Mouse (Mus musculus): ENCODE results near the gene Dohh. TPM values are rescaled to one million over a fixed set of nuclear protein-coding genes. Genes with fewer than 3 reads are reported as not detected.

The Dohh gene
- polyA plus RNA-seq, 1 experiment from 2014 or later: 55.7 TPM

DNA sequence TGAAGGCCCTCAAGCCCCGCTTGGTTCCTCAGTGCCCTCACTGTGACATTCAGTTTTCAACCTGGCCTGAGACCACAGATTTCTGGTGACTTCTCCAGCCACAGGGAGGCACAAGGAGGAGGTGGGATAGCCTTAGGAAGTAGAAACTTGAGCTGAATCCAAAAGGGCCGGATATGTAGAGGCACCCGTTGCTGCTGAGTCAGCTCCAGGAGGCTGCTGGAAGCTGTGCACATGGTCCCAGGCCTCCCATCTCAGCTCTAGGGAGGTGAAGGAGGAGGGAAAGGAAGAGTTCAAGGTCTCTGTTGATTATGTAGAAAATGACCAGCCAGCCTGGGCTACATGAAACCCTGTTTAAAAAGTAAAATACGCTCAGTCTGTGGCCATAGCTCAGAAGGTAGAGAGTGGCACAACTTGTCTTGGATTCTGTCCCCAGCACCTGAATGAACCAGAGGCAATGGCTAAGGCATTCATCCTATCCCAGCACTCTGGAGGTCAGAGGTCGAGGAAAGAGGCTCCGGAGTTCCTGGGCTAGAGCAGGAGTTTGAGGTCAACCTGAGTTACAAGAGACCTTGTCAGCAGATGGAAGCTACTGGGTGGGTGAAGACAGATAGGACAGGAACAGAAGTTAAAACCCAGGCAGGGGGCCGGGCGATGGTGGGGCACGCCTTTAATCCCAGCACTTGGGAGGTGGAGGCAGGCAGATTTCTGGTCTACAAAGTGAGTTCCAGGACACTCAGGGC is 29.3 kb upstream of the Dohh start:
- no peak overlapping the region for H3K4me3 ChIP-seq (ENCODE audit: low read depth, low read length)
- no peak overlapping the region for H3K4me2 ChIP-seq (ENCODE audit: low read depth, severe bottlenecking)
- DNase-seq (ENCODE audit: low spot score) (no peak), ATAC-seq (ENCODE audit: insufficient number of reproducible peaks, low FRiP score, low TSS enrichment, low read depth) (no peak)
- H3K36me3 ChIP-seq (ENCODE audit: control insufficient read depth, insufficient read depth, low read length): no peaks in the 10 kb centered on the region; the same call in 1 of the 2 replicates
- H3K9me3 ChIP-seq (ENCODE audit: control insufficient read depth, low read length): no peaks in the 10 kb centered on the region
- H3K27me3 ChIP-seq (ENCODE audit: control insufficient read depth, insufficient read depth, low read length): no peaks in the 10 kb centered on the region
- no peak overlapping the region for H3K9ac ChIP-seq (ENCODE audit: low read length)
- 57% methylated on average over 9 of the region's 9 CpGs for WGBS
- peaks cover 13% of the 10 kb centered on the region; the same call in 1 of the 2 replicates for H3K4me1 ChIP-seq (ENCODE audit: control insufficient read depth, insufficient read depth, low read length)
- no peak overlapping the region for H3K27ac ChIP-seq (replicated peaks; ENCODE audit: low read depth, low read length)

DNA sequence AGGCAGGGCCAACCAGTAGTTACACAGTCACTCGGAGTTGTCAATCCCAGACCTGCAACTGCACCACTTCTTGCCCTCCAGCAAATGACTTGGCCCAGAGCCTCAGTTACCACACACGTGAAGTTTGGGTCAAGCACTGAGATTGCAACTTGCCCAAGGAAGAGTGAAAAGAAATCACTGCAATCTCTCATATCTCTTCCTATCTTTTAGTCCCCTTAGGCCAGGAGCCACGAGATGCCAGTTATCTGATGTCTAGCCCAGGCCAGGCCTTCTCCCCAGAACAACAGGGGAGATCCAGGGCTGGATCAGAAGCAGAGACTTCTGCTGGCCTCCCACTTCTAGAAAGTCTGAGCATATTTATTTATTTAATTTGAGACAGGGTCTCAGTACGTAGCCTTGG is 28.7 kb upstream of the Dohh start:
- no peak overlapping the region for H3K4me2 ChIP-seq (ENCODE audit: low read depth, severe bottlenecking)
- ATAC-seq (ENCODE audit: insufficient number of reproducible peaks, low FRiP score, low TSS enrichment, low read depth) (no peak), DNase-seq (ENCODE audit: low spot score) (no peak)
- H3K36me3 ChIP-seq (ENCODE audit: control insufficient read depth, insufficient read depth, low read length): peaks cover 2% of the 10 kb centered on the region; the same call in 1 of the 2 replicates
- peaks cover 13% of the 10 kb centered on the region; the same call in 1 of the 2 replicates for H3K4me1 ChIP-seq (ENCODE audit: control insufficient read depth, insufficient read depth, low read length)
- WGBS: 81% methylated on average over 4 of the region's 4 CpGs
- H3K9ac ChIP-seq (ENCODE audit: low read length): no peak overlapping the region
- H3K27ac ChIP-seq (replicated peaks; ENCODE audit: low read depth, low read length): no peak overlapping the region
- no peaks in the 10 kb centered on the region for H3K27me3 ChIP-seq (ENCODE audit: control insufficient read depth, insufficient read depth, low read length)
- no peaks in the 10 kb centered on the region for H3K9me3 ChIP-seq (ENCODE audit: control insufficient read depth, low read length)
- no peak overlapping the region for H3K4me3 ChIP-seq (ENCODE audit: low read depth, low read length)

DNA sequence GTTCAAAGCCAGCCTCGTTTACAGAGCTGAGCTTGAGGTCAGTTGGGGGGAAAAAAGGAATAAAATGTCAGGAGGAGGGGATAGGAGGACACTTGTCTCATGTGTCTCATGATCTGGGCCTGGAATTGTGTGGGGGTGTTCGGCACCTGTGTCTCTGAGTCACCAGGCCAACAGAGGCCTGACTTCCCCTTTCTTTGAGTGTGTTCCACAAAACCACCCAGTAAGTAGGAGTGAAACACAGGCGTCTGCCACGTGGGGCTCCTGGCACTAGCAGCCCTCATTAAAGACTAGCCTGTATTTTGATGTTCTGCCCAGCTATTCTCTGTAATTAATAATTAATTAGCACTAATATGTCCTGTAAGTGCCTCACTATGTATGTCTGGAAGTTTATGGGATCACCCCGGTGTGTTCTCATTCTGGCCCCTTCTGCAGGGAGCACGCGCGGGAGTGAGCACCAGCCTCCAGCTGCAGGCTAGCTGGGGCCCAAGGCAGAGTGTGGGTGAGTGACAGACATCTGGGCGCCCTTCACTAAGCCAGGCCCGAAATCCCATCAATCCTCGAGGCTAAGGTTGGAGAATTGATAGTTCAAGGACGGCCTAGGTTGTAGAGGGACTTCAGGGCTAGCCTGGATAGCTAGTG is 27.8 kb upstream of the Dohh start:
- Histone ChIP-seq H3K4me3 (ENCODE audit: low read depth, low read length) (peak overlapping the region; percentile 77; the same call in 1 of the 2 replicates), H3K4me1 (ENCODE audit: control insufficient read depth, insufficient read depth, low read length) (peaks cover 13% of the 10 kb centered on the region; the same call in 1 of the 2 replicates)
- WGBS: 48% methylated on average over 12 of the region's 12 CpGs

DNA sequence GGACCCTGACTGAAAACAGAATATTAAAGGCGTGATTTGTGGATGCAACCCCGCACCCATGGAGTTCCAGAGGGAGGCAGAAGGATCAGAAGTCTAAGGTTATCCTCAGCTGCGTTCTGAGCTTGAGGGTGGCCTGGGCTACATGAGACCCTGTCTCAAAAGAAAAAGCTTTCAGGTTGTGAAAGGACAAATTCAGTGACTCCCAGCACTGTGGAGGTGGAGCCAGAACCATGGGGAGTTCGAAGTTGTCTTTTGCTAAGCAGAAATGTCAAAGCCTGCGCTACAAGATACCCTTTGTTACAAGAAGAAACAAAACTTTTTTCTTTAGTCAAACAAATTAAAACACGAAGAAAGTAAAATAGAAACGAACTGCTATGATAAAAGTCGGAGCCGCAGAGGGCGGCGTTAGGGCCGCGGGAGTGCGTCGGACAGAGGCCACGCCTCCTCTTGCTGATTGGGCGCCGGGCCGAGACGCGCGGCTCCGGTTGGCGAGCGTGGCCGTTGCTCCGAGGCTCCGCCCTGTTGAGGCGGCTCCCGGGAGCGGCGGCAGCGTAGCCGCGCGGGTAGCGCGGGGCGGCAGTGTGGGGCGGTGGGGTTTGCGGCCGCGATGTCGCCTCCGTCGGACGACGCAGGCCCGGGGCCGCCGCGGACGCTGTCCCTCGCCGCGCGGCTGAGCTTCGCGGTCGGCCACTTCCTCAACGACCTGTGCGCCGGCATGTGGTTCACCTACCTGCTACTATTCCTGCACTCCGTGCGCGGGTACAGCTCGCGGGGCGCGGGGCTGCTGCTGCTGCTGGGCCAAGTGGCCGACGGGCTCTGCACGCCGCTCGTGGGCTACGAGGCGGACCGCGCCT is 27.0 kb upstream of the Dohh start, which contains the start of gene Mfsd12:
TSS of gene Mfsd12 (plus strand) at position 501 of the 854 bp plus-strand sequence.
- no peak within 1 kb of the TSS for H3K27ac ChIP-seq (replicated peaks; ENCODE audit: low read depth, low read length)

More for the DNA sequence above, 27.8 kb upstream of the Dohh start:
- Histone ChIP-seq H3K4me2 (ENCODE audit: low read depth, severe bottlenecking) (peak overlapping the region; percentile 99), H3K9ac (ENCODE audit: low read length) (no peak overlapping the region), H3K27me3 (ENCODE audit: control insufficient read depth, insufficient read depth, low read length) (no peaks in the 10 kb centered on the region), H3K9me3 (ENCODE audit: control insufficient read depth, low read length) (no peaks in the 10 kb centered on the region), H3K36me3 (ENCODE audit: control insufficient read depth, insufficient read depth, low read length) (peaks cover 2% of the 10 kb centered on the region; the same call in 1 of the 2 replicates), H3K27ac (replicated peaks; ENCODE audit: low read depth, low read length) (no peak overlapping the region)
- DNase-seq (ENCODE audit: low spot score) (no peak), ATAC-seq (ENCODE audit: insufficient number of reproducible peaks, low FRiP score, low TSS enrichment, low read depth) (no peak)

DNA sequence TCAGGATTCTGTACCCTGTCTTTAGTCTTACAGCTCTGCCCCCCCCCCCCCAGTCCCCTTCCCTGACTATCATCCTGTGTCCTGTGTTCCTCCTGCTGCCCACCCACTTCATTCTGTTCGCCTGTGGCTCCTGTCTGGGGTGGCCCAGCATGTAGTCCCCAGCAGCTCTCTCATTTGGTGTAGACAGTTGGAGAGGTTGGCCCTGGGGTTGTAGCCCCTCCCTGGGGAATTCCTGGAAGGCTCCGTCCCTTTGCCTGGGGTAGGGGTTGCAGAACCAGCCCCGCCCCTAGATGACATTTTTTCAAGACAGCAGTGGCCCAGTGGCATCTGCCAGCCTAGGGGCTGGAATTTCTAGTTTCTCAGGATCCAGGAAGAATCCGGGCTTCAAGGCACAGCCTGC is 26.0 kb upstream of the Dohh start:
- no peak for DNase-seq (ENCODE audit: low spot score)
- H3K4me3 ChIP-seq (ENCODE audit: low read depth, low read length): peak overlapping the region; percentile 77

More for the DNA sequence above, 27.0 kb upstream of the Dohh start, which contains the start of gene Mfsd12:
- peak within 1 kb of the TSS; percentile 77 for H3K4me3 ChIP-seq (ENCODE audit: low read depth, low read length)
- H3K27me3 ChIP-seq (ENCODE audit: control insufficient read depth, insufficient read depth, low read length): no peaks in the 10 kb centered on the region
- ATAC-seq (ENCODE audit: insufficient number of reproducible peaks, low FRiP score, low TSS enrichment, low read depth): peak; percentile 85
- peaks cover 13% of the 10 kb centered on the region; the same call in 1 of the 2 replicates for H3K4me1 ChIP-seq (ENCODE audit: control insufficient read depth, insufficient read depth, low read length)
- H3K9ac ChIP-seq (ENCODE audit: low read length): peak within 1 kb of the TSS; percentile 75
- peak within 1 kb of the TSS; percentile 99 for H3K4me2 ChIP-seq (ENCODE audit: low read depth, severe bottlenecking)
- peaks cover 2% of the 10 kb centered on the region; the same call in 1 of the 2 replicates for H3K36me3 ChIP-seq (ENCODE audit: control insufficient read depth, insufficient read depth, low read length)
- no peaks in the 10 kb centered on the region for H3K9me3 ChIP-seq (ENCODE audit: control insufficient read depth, low read length)
- 2% methylated on average over 73 of the region's 79 CpGs for WGBS
- DNase-seq (ENCODE audit: low spot score): peak; percentile 86

DNA sequence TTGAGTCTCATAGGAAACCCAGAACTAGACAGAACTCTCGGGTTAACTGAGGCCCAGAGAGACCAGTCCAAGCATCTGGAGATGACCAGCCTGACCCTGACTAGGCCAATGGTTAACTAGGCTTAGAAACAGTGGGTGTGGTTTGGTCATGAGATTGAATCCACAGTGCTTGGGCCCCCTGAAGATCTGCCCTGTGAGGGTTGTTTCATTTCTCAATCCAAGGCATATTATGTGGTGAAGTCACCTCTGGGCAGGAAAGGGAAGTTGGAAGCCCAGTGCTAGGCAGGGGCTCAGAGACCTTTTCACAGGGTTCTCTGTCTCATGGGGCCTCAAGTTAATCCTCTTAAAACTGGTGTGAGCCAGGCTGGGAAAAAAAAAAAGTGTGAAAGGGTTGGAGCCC is 25.4 kb upstream of the Dohh start:
- no peaks in the 10 kb centered on the region for H3K9me3 ChIP-seq (ENCODE audit: control insufficient read depth, low read length)
- H3K4me2 ChIP-seq (ENCODE audit: low read depth, severe bottlenecking): no peak overlapping the region
- ATAC-seq (ENCODE audit: insufficient number of reproducible peaks, low FRiP score, low TSS enrichment, low read depth) (no peak), DNase-seq (ENCODE audit: low spot score) (no peak)
- H3K27ac ChIP-seq (replicated peaks; ENCODE audit: low read depth, low read length): no peak overlapping the region
- H3K36me3 ChIP-seq (ENCODE audit: control insufficient read depth, insufficient read depth, low read length): peaks cover 2% of the 10 kb centered on the region; the same call in 1 of the 2 replicates
- peaks cover 18% of the 10 kb centered on the region for H3K4me1 ChIP-seq (ENCODE audit: control insufficient read depth, insufficient read depth, low read length)
- 0 out of 2 replicates have a peak overlapping the region, but pooled peaks have one; percentile 77 for H3K4me3 ChIP-seq (ENCODE audit: low read depth, low read length)
- H3K27me3 ChIP-seq (ENCODE audit: control insufficient read depth, insufficient read depth, low read length): peaks cover 14% of the 10 kb centered on the region
- no peak overlapping the region for H3K9ac ChIP-seq (ENCODE audit: low read length)
- 67% methylated on average over 1 of the region's 1 CpGs for WGBS

More for the DNA sequence above, 26.0 kb upstream of the Dohh start:
- peaks cover 7% of the 10 kb centered on the region for H3K27me3 ChIP-seq (ENCODE audit: control insufficient read depth, insufficient read depth, low read length)
- peak overlapping the region; percentile 99 for H3K4me2 ChIP-seq (ENCODE audit: low read depth, severe bottlenecking)
- H3K36me3 ChIP-seq (ENCODE audit: control insufficient read depth, insufficient read depth, low read length): peaks cover 2% of the 10 kb centered on the region; the same call in 1 of the 2 replicates
- 29% methylated on average over 4 of the region's 4 CpGs for WGBS
- no peaks in the 10 kb centered on the region for H3K9me3 ChIP-seq (ENCODE audit: control insufficient read depth, low read length)
- no peak overlapping the region for H3K27ac ChIP-seq (replicated peaks; ENCODE audit: low read depth, low read length)
- H3K4me1 ChIP-seq (ENCODE audit: control insufficient read depth, insufficient read depth, low read length): peaks cover 13% of the 10 kb centered on the region; the same call in 1 of the 2 replicates
- ATAC-seq (ENCODE audit: insufficient number of reproducible peaks, low FRiP score, low TSS enrichment, low read depth): no peak
- peak overlapping the region; percentile 75 for H3K9ac ChIP-seq (ENCODE audit: low read length)

DNA sequence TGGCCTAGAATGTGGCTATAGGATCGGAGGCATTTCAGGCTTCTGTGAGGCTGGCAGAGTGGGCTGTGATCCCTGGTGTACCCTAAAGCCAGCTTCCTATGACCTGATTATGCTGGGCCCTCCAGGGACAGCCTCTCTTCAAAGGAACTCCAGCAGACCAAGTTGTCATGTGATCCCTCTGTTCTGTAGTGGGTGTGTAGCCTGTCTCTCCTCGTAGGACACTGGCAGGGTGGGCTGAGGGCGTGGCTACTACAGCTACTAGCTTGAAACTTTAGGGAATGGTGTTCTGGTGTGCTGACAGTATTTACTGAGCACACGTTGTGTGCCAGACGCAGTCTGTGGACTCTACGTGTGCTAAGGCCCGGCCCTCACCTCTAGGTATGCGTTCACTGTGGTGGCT is 23.5 kb upstream of the Dohh start:
- H3K36me3 ChIP-seq (ENCODE audit: control insufficient read depth, insufficient read depth, low read length): peaks cover 2% of the 10 kb centered on the region; the same call in 1 of the 2 replicates
- DNase-seq (ENCODE audit: low spot score): no peak
- no peak overlapping the region for H3K27ac ChIP-seq (replicated peaks; ENCODE audit: low read depth, low read length)
- H3K4me1 ChIP-seq (ENCODE audit: control insufficient read depth, insufficient read depth, low read length): peaks cover 30% of the 10 kb centered on the region
- 63% methylated on average over 8 of the region's 8 CpGs for WGBS
- H3K9me3 ChIP-seq (ENCODE audit: control insufficient read depth, low read length): no peaks in the 10 kb centered on the region
- H3K27me3 ChIP-seq (ENCODE audit: control insufficient read depth, insufficient read depth, low read length): peaks cover 27% of the 10 kb centered on the region
- H3K4me3 ChIP-seq (ENCODE audit: low read depth, low read length): no peak overlapping the region
- no peak for ATAC-seq (ENCODE audit: insufficient number of reproducible peaks, low FRiP score, low TSS enrichment, low read depth)
- no peak overlapping the region for H3K4me2 ChIP-seq (ENCODE audit: low read depth, severe bottlenecking)
- 0 out of 2 replicates have a peak overlapping the region, but pooled peaks have one; percentile 0 for H3K9ac ChIP-seq (ENCODE audit: low read length)

All from limb, embryonic 11.5 days (tissue).